Mouse (Mus musculus): ENCODE results near the gene Gm10718.
"Not testable (repeated sequence)": the region's sequence is repeated elsewhere in the genome, so short reads cannot be mapped to it uniquely, and the experiment has no call there.

GRCm38 (mm10) chr9:3019835-3020727 lies 3.3 kb upstream of the Gm10718 start:
- TF ChIP-seq CTCF, EP300 (IDR thresholded peaks at IDR 0.05; ENCODE audit: low read depth): not testable (repeated sequence)

Data from liver, postnatal 0 days (tissue).